Mouse (Mus musculus) midbrain, embryonic 14.5 days (tissue): ENCODE data around the gene Sntb2. TPM values are rescaled to one million over a fixed set of nuclear protein-coding genes. Genes with fewer than 3 reads are reported as not detected.

ENCODE experiments used
- ATAC-seq: fragments of 200-750 bp; cut with Nextera tagmentation; 2 replicates; pipeline ENCODE4 v1.8.0; 2017; ENCODE audit warnings: moderate number of reproducible peaks, moderate library complexity; ENCODE audit not compliant: low FRiP score, low TSS enrichment
- DNase-seq: peaks from one replicate; pipeline ENCODE4 v3.0.0-alpha.2; 2015
- H3K27ac ChIP-seq: fragments of 300-500 bp; sonication (generic); replicated peaks from 2 replicates; pipeline ENCODE4 v1.5.1; 2014; ENCODE audit warnings: mild to moderate bottlenecking, low read depth, low read length, moderate library complexity
- H3K27me3 ChIP-seq: fragments of 300-500 bp; sonication (generic); 2 replicates; pipeline ENCODE4 v1.6.1; 2014; ENCODE audit warnings: low read length, control low read depth, mixed read lengths; ENCODE audit not compliant: control insufficient read depth, insufficient read depth
- H3K36me3 ChIP-seq: fragments of 300-500 bp; sonication (generic); 2 replicates; pipeline ENCODE4 v1.6.1; 2014; ENCODE audit warnings: low read length, control low read depth; ENCODE audit not compliant: control insufficient read depth, insufficient read depth
- H3K4me1 ChIP-seq: fragments of 300-500 bp; sonication (generic); 2 replicates; pipeline ENCODE4 v1.6.1; 2014; ENCODE audit warnings: mild to moderate bottlenecking, antibody characterized with exemption, low read length, control low read depth; ENCODE audit not compliant: control insufficient read depth, insufficient read depth
- H3K4me2 ChIP-seq: fragments of 300-500 bp; sonication (generic); 2 replicates; pipeline ENCODE4 v1.6.1; 2014; ENCODE audit warnings: mild to moderate bottlenecking, low read length, moderate library complexity
- H3K4me3 ChIP-seq: fragments of 300-500 bp; sonication (generic); replicated peaks from 2 replicates; pipeline ENCODE4 v1.5.1; 2014; ENCODE audit warnings: low read depth, low read length
- H3K9ac ChIP-seq: fragments of 300-500 bp; sonication (generic); replicated peaks from 2 replicates; pipeline ENCODE4 v1.6.1; 2014; ENCODE audit warnings: mild to moderate bottlenecking, low read length, moderate library complexity
- H3K9me3 ChIP-seq: fragments of 300-500 bp; sonication (generic); 2 replicates; pipeline ENCODE4 v1.6.1; 2016; ENCODE audit warnings: low read length, control low read depth, mixed read lengths; ENCODE audit not compliant: control insufficient read depth
- WGBS: fragments of 180-500 bp; shearing (Covaris S2); extraction: QIAGEN DNeasy Blood & Tissue Kit; methylation state at CpG from one replicate; pipeline ENCODE4 v1.1.7; 2014; 5-methylcytosine and 5-hydroxymethylcytosine counted together
- polyA plus RNA-seq: library from polyadenylated mRNA; unstranded; fragments of >200 nt; fragmentation: Nextera tagmentation; extraction: Ambion mirVana; gene quantifications from 2 replicates; pipeline ENCODE4 v1.2.1, GENCODE M21; 2014

Gene Sntb2
- polyA plus RNA-seq, 1 experiment from 2014 or later = 3.9 TPM

DNA sequence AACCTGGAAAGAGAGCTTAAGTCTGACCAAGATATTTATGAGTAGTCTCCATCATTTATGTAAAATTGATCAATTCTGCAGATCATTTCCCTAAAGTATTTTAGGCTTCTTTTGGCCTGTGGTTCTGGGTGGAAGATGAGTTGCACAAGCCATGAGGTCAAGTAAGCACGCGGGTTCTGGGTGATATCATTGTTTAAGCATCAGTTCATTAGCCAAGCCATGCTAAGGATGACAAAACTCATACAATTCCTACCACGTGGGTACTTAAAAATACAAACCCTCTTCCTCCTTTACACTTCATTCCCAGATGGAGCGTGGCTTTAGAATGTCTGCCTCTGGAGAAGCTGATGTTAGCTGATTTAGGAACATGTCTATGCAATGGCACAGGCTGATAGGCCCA is 18.0 kb downstream of the Sntb2 start:
- 92% methylated on average over 4 of the region's 4 CpGs for WGBS
- no peak for DNase-seq
- Histone ChIP-seq H3K9ac (no peak overlapping the region), H3K27ac (no peak overlapping the region), H3K4me1 (no peaks in the 10 kb centered on the region), H3K27me3 (no peaks in the 10 kb centered on the region), H3K4me2 (no peak overlapping the region), H3K9me3 (no peaks in the 10 kb centered on the region), H3K36me3 (no peaks in the 10 kb centered on the region), H3K4me3 (no peak overlapping the region)
- ATAC-seq = no peak

- 94% methylated on average over 3 of the region's 3 CpGs for WGBS
- no peak overlapping the region for H3K9ac ChIP-seq
- ATAC-seq (no peak), DNase-seq (no peak)
- no peak overlapping the region for H3K4me3 ChIP-seq
- no peaks in the 10 kb centered on the region for H3K4me1 ChIP-seq
- no peaks in the 10 kb centered on the region for H3K9me3 ChIP-seq
- H3K27me3 ChIP-seq = no peaks in the 10 kb centered on the region
- no peak overlapping the region for H3K27ac ChIP-seq
- no peaks in the 10 kb centered on the region for H3K36me3 ChIP-seq
- no peak overlapping the region for H3K4me2 ChIP-seq
Measured at GRCm38 (mm10) chr8:106957086-106957485, 21.5 kb downstream of the Sntb2 start.

GRCm38 (mm10) chr8:106958212-106958611 is 22.7 kb downstream of the Sntb2 start:
- Histone ChIP-seq H3K4me2 (no peak overlapping the region), H3K9ac (no peak overlapping the region), H3K4me1 (no peaks in the 10 kb centered on the region), H3K9me3 (no peaks in the 10 kb centered on the region), H3K36me3 (no peaks in the 10 kb centered on the region), H3K27me3 (no peaks in the 10 kb centered on the region), H3K27ac (no peak overlapping the region), H3K4me3 (no peak overlapping the region)
- ATAC-seq (no peak), DNase-seq (no peak)
- 94% methylated on average over 3 of the region's 3 CpGs for WGBS

GRCm38 (mm10) chr8:106959626-106960025 is 24.1 kb downstream of the Sntb2 start:
- Histone ChIP-seq H3K9ac (no peak overlapping the region), H3K4me2 (no peak overlapping the region), H3K9me3 (no peaks in the 10 kb centered on the region), H3K4me1 (no peaks in the 10 kb centered on the region), H3K27me3 (no peaks in the 10 kb centered on the region), H3K4me3 (no peak overlapping the region), H3K36me3 (no peaks in the 10 kb centered on the region), H3K27ac (no peak overlapping the region)
- ATAC-seq (no peak), DNase-seq (no peak)
- 92% methylated on average over 2 of the region's 2 CpGs for WGBS

DNA sequence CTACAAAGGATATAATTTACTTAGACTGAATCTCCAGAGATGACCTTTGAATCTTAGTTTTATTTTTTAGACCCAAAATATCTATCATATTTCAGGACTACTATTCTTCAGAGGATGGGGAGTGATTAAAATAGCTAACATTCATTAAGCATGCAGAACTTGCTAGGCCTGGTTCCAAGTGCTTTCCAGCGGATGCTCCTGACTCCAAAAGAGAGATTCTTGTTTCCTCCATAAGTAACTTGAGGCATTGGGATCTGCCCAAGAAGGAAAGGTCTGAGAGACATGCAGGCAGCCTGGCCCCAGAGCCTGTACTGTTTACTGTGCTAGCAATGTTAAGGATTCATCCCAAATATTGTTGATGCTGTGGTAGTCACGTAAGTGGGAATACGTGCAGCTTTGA is 26.8 kb downstream of the Sntb2 start:
- no peaks in the 10 kb centered on the region for H3K36me3 ChIP-seq
- H3K9ac ChIP-seq = no peak overlapping the region
- ATAC-seq (no peak), DNase-seq (no peak)
- H3K4me2 ChIP-seq = no peak overlapping the region
- no peaks in the 10 kb centered on the region for H3K9me3 ChIP-seq
- H3K27me3 ChIP-seq = no peaks in the 10 kb centered on the region
- H3K27ac ChIP-seq = no peak overlapping the region
- H3K4me1 ChIP-seq = no peaks in the 10 kb centered on the region
- no peak overlapping the region for H3K4me3 ChIP-seq
- WGBS = 91% methylated on average over 3 of the region's 3 CpGs

- Histone ChIP-seq H3K27me3 (no peaks in the 10 kb centered on the region), H3K9ac (no peak overlapping the region), H3K9me3 (no peaks in the 10 kb centered on the region), H3K4me1 (no peaks in the 10 kb centered on the region), H3K27ac (no peak overlapping the region), H3K4me2 (no peak overlapping the region), H3K36me3 (no peaks in the 10 kb centered on the region), H3K4me3 (no peak overlapping the region)
- DNase-seq (no peak), ATAC-seq (no peak)
- WGBS = 29% methylated on average over 6 of the region's 6 CpGs
Measured at GRCm38 (mm10) chr8:106963365-106963764, 27.8 kb downstream of the Sntb2 start.

DNA sequence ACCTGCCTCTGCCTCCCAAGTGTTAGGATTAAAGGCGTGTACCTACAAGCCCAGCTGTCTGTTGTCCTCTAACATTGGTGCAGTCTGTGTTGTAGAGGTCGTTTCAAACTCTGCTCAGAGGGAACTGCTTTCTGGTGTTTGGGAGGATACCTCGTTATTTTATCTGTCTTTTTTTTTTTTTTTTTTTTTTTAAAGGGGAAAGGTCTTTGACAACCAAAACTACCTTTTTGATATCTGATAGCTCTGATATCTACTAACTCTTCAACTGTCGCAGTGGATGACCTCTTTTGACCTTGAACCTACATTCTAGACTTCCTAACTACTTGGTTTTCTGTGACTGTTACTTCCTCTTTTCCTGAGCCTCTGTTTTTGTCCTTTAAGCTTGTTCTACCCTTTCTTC is 29.0 kb downstream of the Sntb2 start:
- Histone ChIP-seq H3K4me2 (no peak overlapping the region), H3K27ac (no peak overlapping the region), H3K4me3 (no peak overlapping the region), H3K36me3 (no peaks in the 10 kb centered on the region), H3K4me1 (no peaks in the 10 kb centered on the region), H3K9ac (no peak overlapping the region), H3K27me3 (no peaks in the 10 kb centered on the region), H3K9me3 (no peaks in the 10 kb centered on the region)
- ATAC-seq (no peak), DNase-seq (no peak)
- WGBS = 89% methylated on average over 4 of the region's 4 CpGs

DNA sequence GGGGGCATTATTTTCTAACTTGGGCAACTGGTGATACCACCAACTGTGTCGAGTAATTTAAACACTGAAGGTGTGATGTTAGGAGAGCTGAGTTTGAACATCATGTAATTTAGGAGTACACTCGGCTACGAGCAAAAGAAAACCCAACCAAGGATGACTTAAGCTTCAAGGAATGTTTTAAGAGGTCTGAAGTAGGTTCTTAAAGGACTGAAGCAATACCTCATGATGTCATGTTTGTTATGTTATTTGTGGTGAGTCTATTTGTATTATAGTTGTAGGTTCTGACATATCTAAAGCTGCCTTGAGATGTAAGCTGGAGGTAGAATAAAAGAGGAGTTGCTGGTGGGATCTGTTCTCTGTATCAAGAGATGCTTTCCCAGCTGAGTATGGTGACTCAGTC is 34.4 kb downstream of the Sntb2 start:
- no peaks in the 10 kb centered on the region for H3K27me3 ChIP-seq
- no peak overlapping the region for H3K9ac ChIP-seq
- H3K36me3 ChIP-seq = no peaks in the 10 kb centered on the region
- ATAC-seq (no peak), DNase-seq (no peak)
- no peak overlapping the region for H3K27ac ChIP-seq
- no peak overlapping the region for H3K4me3 ChIP-seq
- no peaks in the 10 kb centered on the region for H3K4me1 ChIP-seq
- WGBS = 94% methylated on average over 3 of the region's 3 CpGs
- no peaks in the 10 kb centered on the region for H3K9me3 ChIP-seq
- no peak overlapping the region for H3K4me2 ChIP-seq

- DNase-seq (no peak), ATAC-seq (no peak)
- no peak overlapping the region for H3K4me3 ChIP-seq
- no peaks in the 10 kb centered on the region for H3K9me3 ChIP-seq
- H3K27ac ChIP-seq = no peak overlapping the region
- H3K4me2 ChIP-seq = no peak overlapping the region
- no peaks in the 10 kb centered on the region for H3K27me3 ChIP-seq
- H3K36me3 ChIP-seq = no peaks in the 10 kb centered on the region
- WGBS = 87% methylated on average over 5 of the region's 5 CpGs
- H3K9ac ChIP-seq = no peak overlapping the region
- H3K4me1 ChIP-seq = no peaks in the 10 kb centered on the region
Measured at GRCm38 (mm10) chr8:106971916-106972315, 36.4 kb downstream of the Sntb2 start.
